Mouse (Mus musculus) lung, postnatal 14 days (tissue): ENCODE results near the gene Fgf10.
A peak's percentile ranks its signal among the peaks of the same experiment; 100 is the strongest.

Experiments
- DNase-seq: peaks from one replicate; pipeline ENCODE4 v3.0.0; 2021

Fgf10 gene

GRCm38 (mm10) chr13:118718396-118718795 lies 48.8 kb downstream of the Fgf10 start:
- no peak for DNase-seq

GRCm38 (mm10) chr13:118721668-118722067 lies 52.1 kb downstream of the Fgf10 start:
- no peak for DNase-seq

GRCm38 (mm10) chr13:118731850-118732552 lies 62.4 kb downstream of the Fgf10 start:
- no peak for DNase-seq

- DNase-seq = no peak
Observed at GRCm38 (mm10) chr13:118739854-118740411, 70.3 kb downstream of the Fgf10 start.

- DNase-seq = no peak
Observed at GRCm38 (mm10) chr13:118742788-118743187, 73.2 kb downstream of the Fgf10 start.

DNA sequence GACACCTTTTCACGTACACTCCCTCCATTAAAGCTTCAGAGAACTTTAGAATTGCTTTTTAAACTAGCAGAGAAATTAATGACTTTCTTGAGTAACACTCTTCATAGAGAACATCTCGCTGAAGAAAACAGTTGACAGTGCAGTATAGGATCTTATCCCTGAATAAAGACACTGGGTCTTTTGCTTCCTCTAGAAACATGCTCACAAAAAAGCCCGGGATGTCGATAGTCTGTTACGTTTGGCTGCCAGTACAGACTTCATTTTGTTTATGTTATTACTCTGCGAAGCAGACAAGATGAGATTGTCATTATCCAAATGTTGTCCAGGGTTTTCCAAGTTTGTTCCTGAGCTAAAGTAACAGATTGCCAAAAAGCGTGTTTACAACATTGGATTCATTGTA lies 75.2 kb downstream of the Fgf10 start:
- no peak for DNase-seq

DNA sequence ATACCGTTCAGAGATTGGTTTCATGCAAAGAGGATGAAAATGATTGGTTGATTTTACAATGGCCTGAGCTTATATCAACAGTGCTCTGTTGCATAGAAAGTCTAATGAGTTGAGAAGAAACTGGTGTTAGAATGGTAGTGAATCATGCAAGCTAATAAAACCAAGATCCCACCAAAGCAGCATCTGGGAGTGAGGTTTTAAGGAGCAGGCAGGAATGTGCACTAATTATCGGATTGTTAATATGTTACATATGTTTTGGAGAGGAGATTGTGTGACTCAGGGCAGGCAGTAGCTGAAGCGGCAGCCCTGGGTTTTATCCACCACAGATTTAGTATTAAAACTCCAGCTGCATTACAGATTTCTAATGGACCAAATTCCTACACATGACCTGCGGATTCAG lies 76.8 kb downstream of the Fgf10 start:
- DNase-seq = no peak

DNA sequence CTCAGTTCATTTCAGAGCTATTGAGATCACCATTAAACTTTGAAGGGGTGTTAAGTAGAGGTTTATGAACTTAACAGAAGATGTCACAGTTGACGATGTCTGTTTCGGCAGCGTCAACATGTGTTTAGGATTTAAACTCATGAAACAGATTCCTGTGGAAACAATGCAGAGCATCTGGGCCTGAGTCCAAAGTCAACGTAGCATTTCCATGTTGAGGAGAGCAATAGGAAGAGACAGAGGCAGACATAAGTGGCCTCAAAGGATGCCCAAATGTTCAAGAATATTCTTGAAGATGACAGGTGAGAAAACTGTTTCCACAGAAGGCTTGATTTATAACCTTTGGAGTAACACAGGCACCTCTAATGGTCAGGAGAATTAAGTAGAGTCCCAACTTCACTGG lies 84.4 kb downstream of the Fgf10 start:
- DNase-seq = no peak

DNA sequence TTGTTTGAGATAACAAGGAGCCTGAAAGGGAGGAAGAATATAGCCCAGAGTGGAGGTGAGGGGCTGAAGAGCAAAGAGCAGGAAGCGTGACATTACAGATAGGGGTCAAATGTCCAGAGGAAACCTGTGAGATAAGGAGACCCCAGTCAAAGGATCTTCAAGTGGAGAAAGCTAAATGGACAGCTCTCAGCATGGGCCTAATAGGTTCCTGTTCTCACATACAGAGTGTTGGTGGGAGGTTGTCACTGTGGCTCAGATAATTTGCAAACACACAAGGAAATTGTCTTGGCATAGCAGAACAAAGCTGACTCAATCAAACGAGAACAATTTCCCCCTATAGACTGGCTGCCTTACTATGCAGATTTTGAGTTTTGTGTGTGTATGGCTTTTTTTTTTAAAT lies 89.4 kb downstream of the Fgf10 start:
- no peak for DNase-seq

- DNase-seq = no peak
Observed at GRCm38 (mm10) chr13:118762982-118763381, 93.4 kb downstream of the Fgf10 start.

- DNase-seq = no peak
Observed at GRCm38 (mm10) chr13:118772188-118772587, 102.6 kb downstream of the Fgf10 start.

DNA sequence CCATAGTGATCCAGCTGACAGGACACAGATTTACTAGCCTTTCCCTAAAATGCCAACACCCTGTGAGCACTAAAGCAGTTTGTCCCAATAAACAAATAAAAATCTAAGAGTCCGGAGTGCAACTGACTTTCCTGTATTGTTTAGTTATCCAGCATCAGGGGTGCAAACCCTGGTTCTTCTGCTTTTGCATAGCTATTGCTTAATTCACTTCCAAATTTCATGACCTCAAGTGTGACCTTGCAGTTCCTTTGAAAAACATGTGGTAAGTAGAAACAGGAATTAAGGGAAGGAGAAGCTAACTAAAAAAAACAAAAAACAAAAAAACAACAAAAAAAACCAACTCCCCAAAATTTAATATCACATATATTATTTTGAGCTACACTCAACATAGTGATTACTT lies 105.6 kb downstream of the Fgf10 start:
- no peak for DNase-seq

GRCm38 (mm10) chr13:118779161-118779560 lies 109.6 kb downstream of the Fgf10 start:
- no peak for DNase-seq

GRCm38 (mm10) chr13:118791753-118792152 lies 122.2 kb downstream of the Fgf10 start:
- no peak for DNase-seq

DNA sequence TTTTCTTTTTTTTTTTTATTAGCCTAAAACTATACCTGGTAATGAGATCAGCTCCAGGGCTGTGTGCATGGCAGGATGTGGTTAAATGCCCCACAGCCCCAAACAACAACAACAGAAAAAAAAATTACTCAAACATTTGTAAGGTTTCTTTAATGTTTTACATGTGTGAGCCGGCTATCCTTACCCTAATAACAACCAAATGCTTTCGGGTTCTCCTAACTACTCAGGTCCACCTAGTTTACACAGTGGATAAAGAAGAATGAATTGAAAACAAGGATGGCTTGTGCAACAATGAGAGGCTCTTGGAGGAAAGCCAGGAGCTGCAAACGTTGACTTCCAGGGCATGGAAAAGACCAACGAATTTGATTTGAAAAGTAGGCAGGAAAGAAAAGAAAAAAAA lies 122.6 kb downstream of the Fgf10 start:
- DNase-seq = peak; percentile 32

- no peak for DNase-seq
Observed at GRCm38 (mm10) chr13:118800176-118800575, 130.6 kb downstream of the Fgf10 start.

- no peak for DNase-seq
Observed at GRCm38 (mm10) chr13:118806662-118807061, 137.1 kb downstream of the Fgf10 start.

DNA sequence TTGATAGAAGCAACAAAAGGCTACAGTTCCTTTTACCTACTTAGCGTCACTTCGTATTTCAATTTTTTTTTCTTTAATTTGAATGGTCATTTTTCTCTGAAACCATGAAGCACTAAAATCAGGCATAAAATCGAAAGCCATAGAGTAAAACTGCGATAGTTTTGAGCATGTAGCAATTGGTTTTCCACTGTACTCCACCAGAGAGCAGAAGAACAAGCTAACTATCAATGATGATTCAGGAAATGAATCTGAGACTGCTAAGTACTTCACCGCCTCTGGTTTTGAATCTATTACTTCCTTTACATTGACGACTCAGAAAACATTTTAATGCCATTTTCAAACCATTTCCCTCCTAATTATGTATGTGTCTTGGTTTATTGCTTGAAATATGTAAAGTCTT lies 150.2 kb downstream of the Fgf10 start:
- no peak for DNase-seq

GRCm38 (mm10) chr13:118823113-118823512 lies 153.5 kb downstream of the Fgf10 start:
- DNase-seq = no peak

GRCm38 (mm10) chr13:118825102-118825501 lies 155.5 kb downstream of the Fgf10 start:
- no peak for DNase-seq

DNA sequence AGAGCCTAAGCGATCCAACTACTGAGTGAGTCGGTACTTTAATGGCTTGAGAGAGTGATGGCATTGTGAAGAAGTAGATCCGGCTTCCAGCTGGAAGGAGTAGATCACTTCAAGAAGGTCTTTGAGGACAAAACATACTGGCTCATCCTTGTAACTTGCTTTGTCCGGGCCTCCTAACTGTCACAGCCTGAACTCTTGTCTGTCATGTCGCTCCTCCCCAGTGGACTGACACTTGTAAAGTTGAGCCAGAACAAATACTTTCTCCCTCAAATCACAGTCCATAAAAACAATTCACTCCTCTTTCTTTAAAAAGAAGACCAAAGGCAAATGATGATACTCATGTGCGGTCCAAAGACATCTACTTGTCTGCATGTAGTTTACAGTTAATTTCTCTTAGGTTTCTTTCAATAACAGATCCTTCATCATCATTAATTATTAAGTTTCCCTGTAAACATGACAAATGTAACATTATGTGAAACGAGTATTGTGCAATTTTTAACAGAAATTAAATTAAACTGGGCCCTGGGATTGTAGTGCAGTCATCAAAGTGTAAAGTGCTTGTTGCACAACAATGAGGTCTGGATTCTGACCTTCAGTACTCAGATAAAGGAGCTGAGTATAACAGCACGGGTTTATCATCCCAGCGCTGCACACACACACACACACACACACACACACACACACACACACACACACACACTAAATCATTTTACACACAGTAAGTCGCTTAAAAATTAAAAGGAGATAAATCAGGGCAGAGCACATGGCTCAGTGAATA lies 159.2 kb downstream of the Fgf10 start:
- DNase-seq = no peak

GRCm38 (mm10) chr13:118834021-118834420 lies 164.4 kb downstream of the Fgf10 start:
- no peak for DNase-seq

DNA sequence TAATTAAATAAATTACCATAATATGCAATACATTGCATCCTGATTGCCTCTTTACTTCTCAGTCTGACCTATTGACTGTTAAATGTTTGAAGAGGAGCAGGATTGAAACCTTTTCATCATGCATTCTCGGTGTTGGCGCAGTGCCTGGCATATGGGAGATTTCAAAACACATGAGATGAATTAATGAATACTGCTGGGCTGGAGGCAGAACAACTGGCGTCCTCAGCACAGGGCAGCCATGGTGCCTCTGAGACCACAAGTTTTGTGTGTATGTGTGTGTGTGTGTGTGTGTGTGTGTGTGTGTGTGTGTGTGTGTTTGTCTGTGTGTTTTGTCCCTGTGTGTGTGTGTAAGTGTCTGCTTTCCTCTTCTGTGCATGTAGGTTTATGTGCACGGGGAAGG lies 165.5 kb downstream of the Fgf10 start:
- DNase-seq = peak; percentile 35
